Mouse (Mus musculus) midbrain, embryonic 15.5 days (tissue): ENCODE measurements around the gene Stk16. TPM values are rescaled to one million over a fixed set of nuclear protein-coding genes. Genes with fewer than 3 reads are reported as not detected.

Experiments
- ATAC-seq: fragments of 200-750 bp; cut with Nextera tagmentation; replicated peaks from 2 replicates; pipeline ENCODE4 v1.8.0; 2017; ENCODE audit warnings: moderate TSS enrichment
- H3K27ac ChIP-seq: fragments of 300-500 bp; sonication (generic); 2 replicates; pipeline ENCODE4 v1.5.1; 2015; ENCODE audit warnings: mild to moderate bottlenecking, inconsistent platforms
- H3K27me3 ChIP-seq: fragments of 300-500 bp; sonication (generic); replicated peaks from 2 replicates; pipeline ENCODE4 v1.6.1; 2015; ENCODE audit warnings: inconsistent platforms
- H3K36me3 ChIP-seq: fragments of 300-500 bp; sonication (generic); replicated peaks from 2 replicates; pipeline ENCODE4 v1.6.1; 2015; ENCODE audit warnings: inconsistent platforms
- H3K4me1 ChIP-seq: fragments of 300-500 bp; sonication (generic); 2 replicates; pipeline ENCODE4 v1.6.1; 2015; ENCODE audit warnings: inconsistent platforms
- H3K4me2 ChIP-seq: fragments of 300-500 bp; sonication (generic); 2 replicates; pipeline ENCODE4 v1.6.1; 2015; ENCODE audit warnings: inconsistent platforms, mild to moderate bottlenecking, moderate library complexity
- H3K4me3 ChIP-seq: fragments of 300-500 bp; sonication (generic); 2 replicates; pipeline ENCODE4 v1.5.1; 2015; ENCODE audit warnings: mild to moderate bottlenecking, inconsistent platforms
- H3K9ac ChIP-seq: fragments of 300-500 bp; sonication (generic); 2 replicates; pipeline ENCODE4 v1.6.1; 2015; ENCODE audit warnings: mild to moderate bottlenecking, inconsistent platforms
- H3K9me3 ChIP-seq: fragments of 300-500 bp; sonication (generic); 2 replicates; pipeline ENCODE4 v1.6.1; 2016; ENCODE audit warnings: inconsistent platforms
- WGBS: fragments of 180-500 bp; shearing (Covaris S2); methylation state at CpG from one replicate; pipeline ENCODE4 v1.1.7; 2015; ENCODE audit warnings: mixed read lengths; 5-methylcytosine and 5-hydroxymethylcytosine counted together
- microRNA-seq: library from miRNA; unstranded; fragments of <30 nt; microRNA quantifications from one replicate; pipeline ENCODE4, GENCODE M21; 2016
- polyA plus RNA-seq: library from polyadenylated mRNA; unstranded; fragments of >200 nt; fragmentation: Nextera tagmentation; extraction: Ambion mirVana; gene quantifications from 2 replicates; pipeline ENCODE4 v1.2.1, GENCODE M21; 2015

Gene Stk16
- polyA plus RNA-seq, 1 experiment from 2014 or later, result 156 TPM

DNA sequence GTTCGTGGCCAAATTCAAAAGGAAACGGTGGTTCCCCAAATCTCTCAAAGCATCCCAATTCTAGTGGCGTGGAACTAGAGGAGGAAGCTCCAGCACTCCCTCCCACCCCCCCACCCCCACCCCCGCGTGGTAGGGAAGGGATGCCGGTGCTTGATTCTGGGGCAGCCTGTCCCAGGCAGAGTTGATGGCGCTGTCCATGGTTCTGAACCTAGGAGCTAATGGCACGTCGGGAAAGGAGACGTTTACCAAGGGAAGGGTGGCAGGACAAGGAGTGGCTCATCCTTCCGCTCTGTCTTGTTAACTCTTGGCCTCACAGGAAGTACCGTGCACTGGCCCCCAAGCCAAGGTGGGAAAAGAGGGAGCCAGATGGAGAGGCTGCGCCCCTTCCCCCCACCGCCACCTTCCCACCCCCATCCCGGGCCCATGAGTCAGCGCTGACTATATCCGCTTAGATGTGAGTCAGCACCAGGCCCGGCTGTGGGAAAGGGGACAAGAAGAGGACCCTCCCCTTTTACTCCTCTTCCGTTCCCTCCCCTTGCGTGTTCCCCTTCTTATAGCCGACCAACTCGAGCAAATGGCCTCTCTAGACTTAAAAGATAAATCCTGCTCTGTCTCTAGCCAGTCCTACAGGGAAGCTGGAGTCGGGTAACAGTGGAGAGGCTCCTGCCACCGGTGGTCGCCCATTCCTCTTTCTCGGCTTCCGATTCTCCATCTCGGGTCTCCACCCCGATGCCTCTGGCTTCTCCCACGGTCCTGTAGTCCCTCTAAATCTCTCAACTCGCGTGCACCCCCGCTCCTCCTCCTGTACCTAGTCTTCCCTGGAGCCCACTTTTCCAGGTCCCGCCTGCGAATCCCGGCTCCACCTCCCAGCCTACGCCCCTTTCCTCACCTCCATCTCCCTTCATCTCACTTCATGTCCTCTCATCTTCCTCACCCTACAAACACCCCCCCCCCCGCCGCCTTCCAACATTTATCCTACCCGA lies 52.6 kb downstream of the Stk16 start:
- Histone ChIP-seq H3K9me3 (no peaks in the 10 kb centered on the region), H3K4me2 (peak overlapping the region; percentile 79), H3K27ac (peak overlapping the region; percentile 13; the same call in 1 of the 2 replicates), H3K4me1 (peaks cover 8% of the 10 kb centered on the region), H3K4me3 (peak overlapping the region; percentile 60), H3K27me3 (peaks cover 27% of the 10 kb centered on the region), H3K36me3 (no peaks in the 10 kb centered on the region), H3K9ac (peak overlapping the region; percentile 63)
- 2% methylated on average over 40 of the region's 40 CpGs for WGBS
- peak; percentile 69 for ATAC-seq

DNA sequence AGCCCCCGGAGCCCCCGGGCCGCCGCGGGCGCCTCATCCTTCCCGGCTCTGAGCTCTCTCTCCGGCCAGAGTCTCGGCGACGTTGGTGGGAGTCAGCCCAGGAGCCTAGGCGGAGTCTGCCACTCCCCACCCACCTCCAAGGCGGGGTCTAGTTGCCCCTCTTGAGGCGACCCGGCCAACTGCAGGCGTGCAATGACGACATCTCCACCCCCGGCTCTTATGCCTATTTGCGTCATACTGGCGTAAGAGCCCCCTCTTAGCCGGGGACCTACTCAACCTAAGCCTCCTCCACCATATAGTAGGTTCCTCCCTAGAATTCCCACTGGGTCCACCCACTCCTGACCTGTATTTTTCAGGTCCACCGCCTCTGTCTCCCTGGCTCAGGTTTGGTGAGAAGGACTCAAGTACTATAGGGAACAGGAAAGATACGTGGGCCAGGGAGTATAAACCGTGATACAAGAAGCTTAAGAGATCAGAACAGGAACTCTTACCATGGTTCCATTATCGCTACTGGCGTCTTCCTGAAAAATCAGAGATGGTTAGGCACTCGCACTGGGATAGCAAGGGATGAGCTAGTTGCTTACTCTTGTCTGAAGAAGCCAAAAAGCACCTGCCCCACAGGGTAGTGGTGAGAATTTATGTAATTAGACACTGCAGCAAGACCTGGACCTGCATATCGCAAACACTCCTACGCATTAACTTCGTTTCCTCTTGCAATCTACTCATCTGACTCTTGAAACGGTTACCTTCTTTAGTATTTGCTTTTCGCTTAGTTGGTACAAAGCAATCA lies 53.6 kb downstream of the Stk16 start, which contains the start of gene Ptprn:
Gene Ptprn, minus strand, starts transcription at position 412 of the 790 bp plus-strand sequence.
- peak within 1 kb of the TSS; percentile 60 for H3K4me3 ChIP-seq

More for the DNA sequence above, 53.6 kb downstream of the Stk16 start, which contains the start of gene Ptprn:
- peak within 1 kb of the TSS; percentile 63 for H3K9ac ChIP-seq
- H3K27me3 ChIP-seq, result peaks cover 29% of the 10 kb centered on the region
- peak; percentile 85 for ATAC-seq
- H3K4me1 ChIP-seq, result peaks cover 8% of the 10 kb centered on the region
- H3K27ac ChIP-seq, result peak within 1 kb of the TSS; percentile 20
- WGBS, result 11% methylated on average over 31 of the region's 32 CpGs
- peak within 1 kb of the TSS; percentile 79 for H3K4me2 ChIP-seq
- no peaks in the 10 kb centered on the region for H3K9me3 ChIP-seq
- no peaks in the 10 kb centered on the region for H3K36me3 ChIP-seq

Small RNAs within 50 kb of the gene (microRNA-seq; reads per million reads assigned to microRNA genes)
- gene Gm27943, result not detected

Other genes starting within 250 kb of the Stk16 start
- gene Nhej1, start 85.6 kb upstream of the Stk16 start, polyA plus RNA-seq, result 5.1 and 6.0 TPM in 2 replicates
- gene Slc23a3, start 76.9 kb upstream of the Stk16 start, polyA plus RNA-seq, result not detected in 2 replicates
- gene Cnppd1, start 68.1 kb upstream of the Stk16 start, polyA plus RNA-seq, result 58.8 and 61.9 TPM in 2 replicates
- 143 and 153 TPM in 2 replicates for gene Retreg2, start 68.1 kb upstream of the Stk16 start, polyA plus RNA-seq
- 38.3 and 41.1 TPM in 2 replicates for gene Zfand2b, start 42.2 kb upstream of the Stk16 start, polyA plus RNA-seq
- 45.7 and 46.0 TPM in 2 replicates for gene Abcb6, start 30.4 kb upstream of the Stk16 start, polyA plus RNA-seq
- gene Ankzf1, start 18.7 kb upstream of the Stk16 start, polyA plus RNA-seq, result 27.6 and 27.7 TPM in 2 replicates
- gene Atg9a, start 18.6 kb upstream of the Stk16 start, polyA plus RNA-seq, result 59.2 and 63.3 TPM in 2 replicates
- gene Glb1l, start within 50 bp of the Stk16 start, polyA plus RNA-seq, result 21.8 and 24.0 TPM in 2 replicates
- gene Tuba4a, start 9.0 kb downstream of the Stk16 start, polyA plus RNA-seq, result 7.9 and 12.7 TPM in 2 replicates
- gene A630095N17Rik, start 21.3 kb downstream of the Stk16 start, polyA plus RNA-seq, result not detected in 2 replicates
- 72.9 and 82.1 TPM in 2 replicates for gene Dnajb2, start 25.6 kb downstream of the Stk16 start, polyA plus RNA-seq
- 24.2 and 26.6 TPM in 2 replicates for gene Ptprn, start 53.7 kb downstream of the Stk16 start, polyA plus RNA-seq
- 167 and 169 TPM in 2 replicates for gene Resp18, start 67.6 kb downstream of the Stk16 start, polyA plus RNA-seq
- gene Dnpep, start 107.2 kb downstream of the Stk16 start, polyA plus RNA-seq, result 152 and 162 TPM in 2 replicates
- 1.5 and 2.0 TPM in 2 replicates for gene Des, start 149.5 kb downstream of the Stk16 start, polyA plus RNA-seq
- 20.8 and 21.3 TPM in 2 replicates for gene Speg, start 164.5 kb downstream of the Stk16 start, polyA plus RNA-seq
- 86.1 and 98.7 TPM in 2 replicates for gene Gmppa, start 225.1 kb downstream of the Stk16 start, polyA plus RNA-seq
- 64.4 and 73.2 TPM in 2 replicates for gene Asic4, start 239.6 kb downstream of the Stk16 start, polyA plus RNA-seq